Mouse (Mus musculus): Measurements from ENCODE around the gene Erich6b. TPM values are rescaled to one million over a fixed set of nuclear protein-coding genes. Genes with fewer than 3 reads are reported as not detected.

Gene Erich6b
- polyA plus RNA-seq, 1 experiment from 2014 or later = not detected

- Histone ChIP-seq H3K27ac (no peak overlapping the region), H3K4me1 (no peaks in the 10 kb centered on the region), H3K36me3 (peaks cover 81% of the 10 kb centered on the region), H3K4me3 (no peak overlapping the region), H3K27me3 (ENCODE audit: insufficient read depth, poor library complexity, severe bottlenecking) (no peaks in the 10 kb centered on the region), H3K9me3 (no peaks in the 10 kb centered on the region)
- no peak for DNase-seq (ENCODE audit: low spot score)
- 84% methylated on average over 5 of the region's 5 CpGs for WGBS
These were observed 70.6 kb downstream of the Erich6b start for GRCm38 (mm10) chr14:75712687-75713086.

GRCm38 (mm10) chr14:75713661-75714060 lies 71.6 kb downstream of the Erich6b start:
- H3K9me3 ChIP-seq = no peaks in the 10 kb centered on the region
- H3K27ac ChIP-seq = no peak overlapping the region
- H3K36me3 ChIP-seq = peaks cover 85% of the 10 kb centered on the region
- DNase-seq (ENCODE audit: low spot score) = peak; percentile 45
- WGBS = 88% methylated on average over 4 of the region's 4 CpGs
- H3K27me3 ChIP-seq (ENCODE audit: insufficient read depth, poor library complexity, severe bottlenecking) = no peaks in the 10 kb centered on the region
- H3K4me1 ChIP-seq = no peaks in the 10 kb centered on the region
- H3K4me3 ChIP-seq = no peak overlapping the region

GRCm38 (mm10) chr14:75716410-75716809 lies 74.4 kb downstream of the Erich6b start:
- Histone ChIP-seq H3K4me3 (no peak overlapping the region), H3K36me3 (peaks cover 90% of the 10 kb centered on the region), H3K27me3 (ENCODE audit: insufficient read depth, poor library complexity, severe bottlenecking) (no peaks in the 10 kb centered on the region), H3K4me1 (no peaks in the 10 kb centered on the region), H3K27ac (no peak overlapping the region), H3K9me3 (no peaks in the 10 kb centered on the region)
- DNase-seq (ENCODE audit: low spot score) = peak; percentile 72
- 89% methylated on average over 4 of the region's 4 CpGs for WGBS

Other genes with a start within 250 kb of the Erich6b start
- 0.05 TPM in 1 of 2 replicates, not detected in the other for gene Siah3, start 186.3 kb upstream of the Erich6b start, polyA plus RNA-seq (2016; fragmentation: Nextera tagmentation; extraction: Ambion mirVana)
- not detected in 2 replicates for gene Spert, start 49.1 kb upstream of the Erich6b start, polyA plus RNA-seq (2016; fragmentation: Nextera tagmentation; extraction: Ambion mirVana)
- gene Cog3, start 112.3 kb downstream of the Erich6b start, polyA plus RNA-seq (2016; fragmentation: Nextera tagmentation; extraction: Ambion mirVana) = 16.6 and 18.9 TPM in 2 replicates
- 5.2 and 5.8 TPM in 2 replicates for gene Slc25a30, start 144.8 kb downstream of the Erich6b start, polyA plus RNA-seq (2016; fragmentation: Nextera tagmentation; extraction: Ambion mirVana)
- 737 and 812 TPM in 2 replicates for gene Tpt1, start 202.8 kb downstream of the Erich6b start, polyA plus RNA-seq (2016; fragmentation: Nextera tagmentation; extraction: Ambion mirVana)

All from heart, embryonic 10.5 days (tissue).